Mouse (Mus musculus) midbrain, embryonic 13.5 days (tissue): ENCODE measurements at regions not wholly inside any gene's neighbourhood (a gene's known extent, or its start where the extent isn't known, plus 50 kb on each side); places are given as distances from the start of the nearest gene placed in this dataset.
A peak's percentile ranks its signal among the peaks of the same experiment; 100 is the strongest.
"Not testable (repeated sequence)": the region's sequence is repeated elsewhere in the genome, so short reads cannot be mapped to it uniquely, and the experiment has no call there.

Source experiments
- ATAC-seq: fragments of 200-750 bp; cut with Nextera tagmentation; 2 replicates; pipeline ENCODE4 v1.8.0; 2017; ENCODE audit warnings: mild to moderate bottlenecking, moderate TSS enrichment, moderate library complexity
- H3K27ac ChIP-seq: fragments of 300-500 bp; sonication (generic); 2 replicates; pipeline ENCODE4 v1.5.1; 2015; ENCODE audit warnings: inconsistent platforms, mild to moderate bottlenecking, moderate library complexity
- H3K27me3 ChIP-seq: fragments of 300-500 bp; sonication (generic); 2 replicates; pipeline ENCODE4 v1.6.1; 2015; ENCODE audit warnings: mild to moderate bottlenecking, inconsistent platforms
- H3K36me3 ChIP-seq: fragments of 300-500 bp; sonication (generic); 2 replicates; pipeline ENCODE4 v1.6.1; 2015; ENCODE audit warnings: mild to moderate bottlenecking, inconsistent platforms
- H3K4me1 ChIP-seq: fragments of 300-500 bp; sonication (generic); replicated peaks from 2 replicates; pipeline ENCODE4 v1.6.1; 2015; ENCODE audit warnings: inconsistent platforms
- H3K4me2 ChIP-seq: fragments of 300-500 bp; sonication (generic); replicated peaks from 2 replicates; pipeline ENCODE4 v1.6.1; 2015; ENCODE audit warnings: moderate library complexity, mild to moderate bottlenecking, inconsistent platforms
- H3K4me3 ChIP-seq: fragments of 300-500 bp; sonication (generic); replicated peaks from 2 replicates; pipeline ENCODE4 v1.5.1; 2015; ENCODE audit warnings: mild to moderate bottlenecking, inconsistent platforms
- H3K9ac ChIP-seq: fragments of 300-500 bp; sonication (generic); replicated peaks from 2 replicates; pipeline ENCODE4 v1.6.1; 2015; ENCODE audit warnings: mild to moderate bottlenecking, inconsistent platforms
- H3K9me3 ChIP-seq: fragments of 300-500 bp; sonication (generic); 2 replicates; pipeline ENCODE4 v1.6.1; 2016; ENCODE audit warnings: mild to moderate bottlenecking, inconsistent platforms
- WGBS: fragments of 180-500 bp; shearing (Covaris S2); methylation state at CpG from one replicate; pipeline ENCODE4 v1.1.7; 2015; 5-methylcytosine and 5-hydroxymethylcytosine counted together

DNA sequence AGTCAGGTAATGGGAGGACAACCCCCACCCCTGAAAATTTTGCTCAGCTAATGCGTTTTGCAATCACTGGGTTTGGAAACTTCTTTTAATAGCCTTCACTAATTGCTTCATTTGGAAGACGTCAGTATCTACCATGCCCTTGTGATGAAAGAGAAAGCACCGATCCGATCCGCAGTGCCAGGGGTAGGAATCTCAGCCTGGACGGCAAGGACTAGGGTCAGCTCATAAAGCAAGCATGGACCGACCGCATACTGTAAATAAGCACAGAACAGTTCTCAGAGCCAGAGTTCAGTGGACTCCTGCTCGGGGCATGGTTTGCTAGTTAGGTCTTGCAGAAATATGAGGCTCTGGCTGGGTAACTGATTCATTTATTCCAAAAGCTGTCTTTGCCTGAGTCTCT lies 213.0 kb upstream of the Sesn3 start:
- ATAC-seq = no peak
- WGBS = 89% methylated on average over 9 of the region's 9 CpGs
- H3K27me3 ChIP-seq = no peaks in the 10 kb centered on the region
- peaks cover 5% of the 10 kb centered on the region; the same call in 1 of the 2 replicates for H3K9me3 ChIP-seq
- H3K4me1 ChIP-seq = peaks cover 16% of the 10 kb centered on the region
- H3K9ac ChIP-seq = no peak overlapping the region
- no peak overlapping the region for H3K4me3 ChIP-seq
- no peak overlapping the region for H3K27ac ChIP-seq
- no peak overlapping the region for H3K4me2 ChIP-seq
- H3K36me3 ChIP-seq = no peaks in the 10 kb centered on the region

DNA sequence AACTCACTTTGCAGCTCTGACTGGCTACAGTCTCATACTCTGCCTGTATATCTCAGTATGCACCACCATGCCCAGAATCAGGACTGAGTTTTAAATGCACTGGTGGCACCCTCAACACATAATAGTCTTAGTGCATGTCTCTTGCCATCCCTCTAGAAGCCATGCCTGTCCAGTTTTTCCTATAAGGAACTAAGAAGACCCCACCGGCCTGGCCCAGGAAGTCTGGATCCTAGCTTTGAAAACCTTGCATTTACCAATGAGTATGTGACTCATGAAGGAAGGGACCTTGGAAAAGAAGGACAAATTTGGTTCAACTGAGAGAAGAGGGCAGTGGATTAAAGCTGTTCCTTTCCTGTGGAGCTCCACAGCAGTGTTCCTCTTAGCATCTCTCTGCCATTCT lies 212.2 kb upstream of the Sesn3 start:
- no peak overlapping the region for H3K9ac ChIP-seq
- H3K27me3 ChIP-seq = no peaks in the 10 kb centered on the region
- H3K9me3 ChIP-seq = peaks cover 5% of the 10 kb centered on the region; the same call in 1 of the 2 replicates
- 86% methylated on average over 1 of the region's 1 CpGs for WGBS
- no peak for ATAC-seq
- H3K27ac ChIP-seq = no peak overlapping the region
- peaks cover 16% of the 10 kb centered on the region for H3K4me1 ChIP-seq
- H3K4me3 ChIP-seq = no peak overlapping the region
- no peaks in the 10 kb centered on the region for H3K36me3 ChIP-seq
- H3K4me2 ChIP-seq = no peak overlapping the region

DNA sequence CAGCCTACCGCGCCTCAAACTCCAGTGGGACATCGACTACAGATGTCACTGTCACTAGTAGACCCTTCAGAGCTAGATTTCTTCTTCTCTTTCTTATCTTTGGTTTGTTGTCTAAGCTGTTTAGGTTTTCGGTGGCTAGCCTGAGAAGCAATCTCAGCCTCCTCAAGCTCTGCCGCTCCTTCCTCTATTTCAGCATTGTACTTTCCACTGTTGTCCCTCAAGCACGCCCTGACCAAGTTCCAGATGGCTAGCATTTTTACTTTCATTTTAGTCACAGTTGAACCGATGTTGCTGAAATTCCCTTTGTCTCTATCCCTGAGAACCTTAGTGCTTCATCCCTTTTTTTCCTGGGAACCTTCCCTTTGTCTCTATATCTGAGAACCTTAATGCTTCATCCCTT lies 208.1 kb upstream of the Sesn3 start:
- not testable (repeated sequence) for H3K9me3 ChIP-seq, ATAC-seq, H3K4me3 ChIP-seq, H3K27me3 ChIP-seq, H3K36me3 ChIP-seq, H3K4me2 ChIP-seq, H3K4me1 ChIP-seq, H3K27ac ChIP-seq, H3K9ac ChIP-seq
- 90% methylated on average over 7 of the region's 7 CpGs for WGBS

DNA sequence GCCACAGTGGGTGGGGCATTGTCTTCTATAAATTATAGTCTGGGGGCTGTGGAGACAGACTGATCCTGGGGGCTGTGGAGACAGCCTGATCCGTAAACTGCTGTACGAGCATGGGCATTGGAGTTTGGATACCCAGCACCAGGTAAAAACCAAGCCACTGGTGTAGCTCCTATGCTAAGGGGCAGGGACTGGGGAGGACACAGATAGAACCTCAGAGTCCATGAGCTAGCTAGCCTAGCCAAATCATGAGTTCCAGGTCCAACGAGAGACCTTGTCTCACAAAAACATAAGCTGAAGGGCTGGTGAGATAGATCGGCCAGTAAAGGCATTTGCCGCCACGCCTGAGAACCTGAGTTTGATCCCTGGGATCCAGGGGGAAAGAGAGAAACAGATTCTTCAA lies 205.8 kb upstream of the Sesn3 start:
- Histone ChIP-seq H3K27ac (no peak overlapping the region), H3K4me3 (no peak overlapping the region), H3K9me3 (peaks cover 5% of the 10 kb centered on the region; the same call in 1 of the 2 replicates), H3K27me3 (no peaks in the 10 kb centered on the region), H3K9ac (no peak overlapping the region), H3K36me3 (no peaks in the 10 kb centered on the region), H3K4me1 (no peaks in the 10 kb centered on the region), H3K4me2 (no peak overlapping the region)
- ATAC-seq = no peak
- WGBS = 96% methylated on average over 6 of the region's 6 CpGs

DNA sequence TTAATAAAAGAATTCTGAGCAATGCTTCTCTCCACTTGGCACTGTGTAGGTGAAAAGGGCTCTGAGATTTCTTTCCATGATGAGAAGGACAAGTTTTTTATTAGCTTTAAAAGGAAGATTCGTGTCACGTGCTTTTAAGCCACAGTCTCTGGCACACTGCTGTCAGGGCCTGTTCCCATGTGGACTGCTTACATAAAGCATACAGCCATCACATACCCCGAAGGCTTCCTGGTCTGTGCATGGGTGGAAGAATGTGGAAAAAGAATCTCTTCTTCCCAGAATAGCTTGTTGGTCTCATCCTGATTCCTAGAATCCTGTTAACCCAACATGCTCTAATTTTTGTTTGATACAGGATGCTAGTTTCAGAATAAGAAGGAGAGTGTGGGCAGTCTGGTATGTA lies 205.1 kb upstream of the Sesn3 start:
- ATAC-seq = no peak
- no peak overlapping the region for H3K4me3 ChIP-seq
- 91% methylated on average over 3 of the region's 3 CpGs for WGBS

DNA sequence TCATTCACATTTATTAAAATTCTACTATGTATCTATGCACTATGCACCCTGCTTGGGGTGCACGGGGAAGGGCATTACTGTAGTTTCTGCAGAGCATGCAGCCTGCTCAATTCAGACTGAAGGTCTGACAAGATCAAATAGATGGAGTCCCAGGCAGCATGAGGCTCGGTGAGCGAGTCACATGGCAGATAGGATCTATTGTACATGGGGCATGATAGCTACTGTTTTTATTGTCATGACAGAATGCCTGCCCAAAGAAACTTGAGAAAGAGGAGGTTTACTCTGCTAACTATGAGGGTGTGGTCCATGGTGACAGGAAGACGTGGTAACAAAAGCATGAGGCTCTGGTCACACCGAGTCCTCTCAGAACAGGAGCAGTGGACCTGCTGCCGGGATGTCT lies 203.1 kb upstream of the Sesn3 start:
- Histone ChIP-seq H3K36me3 (no peaks in the 10 kb centered on the region), H3K4me1 (no peaks in the 10 kb centered on the region; the same call in 1 of the 2 replicates), H3K27ac (no peak overlapping the region), H3K4me2 (no peak overlapping the region), H3K9me3 (no peaks in the 10 kb centered on the region), H3K4me3 (no peak overlapping the region), H3K9ac (no peak overlapping the region), H3K27me3 (no peaks in the 10 kb centered on the region)
- ATAC-seq = no peak
- WGBS = 82% methylated on average over 6 of the region's 6 CpGs

More for the DNA sequence above, 205.1 kb upstream of the Sesn3 start:
- peaks cover 5% of the 10 kb centered on the region; the same call in 1 of the 2 replicates for H3K9me3 ChIP-seq
- no peaks in the 10 kb centered on the region for H3K36me3 ChIP-seq
- H3K4me2 ChIP-seq = no peak overlapping the region
- H3K9ac ChIP-seq = no peak overlapping the region
- H3K27me3 ChIP-seq = no peaks in the 10 kb centered on the region
- no peaks in the 10 kb centered on the region for H3K4me1 ChIP-seq
- H3K27ac ChIP-seq = no peak overlapping the region

DNA sequence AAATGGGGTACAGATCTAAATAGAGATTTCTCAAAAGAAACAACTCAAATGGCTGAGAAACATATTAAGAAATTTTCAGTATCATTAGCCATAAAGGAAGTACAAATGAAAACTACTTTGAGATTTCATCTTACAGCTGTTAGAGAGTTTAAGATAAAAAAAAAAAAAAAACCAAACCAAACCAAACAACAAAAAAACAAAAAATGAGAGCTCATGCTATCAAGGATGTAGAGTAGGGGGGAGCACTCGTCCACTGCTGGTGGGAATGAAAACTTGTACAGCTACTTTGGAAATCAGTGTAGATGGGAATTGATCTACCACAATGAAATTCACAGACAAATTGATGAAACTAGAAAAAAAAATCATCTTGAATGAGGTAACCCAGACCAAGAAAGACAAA lies 201.9 kb upstream of the Sesn3 start:
- ATAC-seq = no peak
- 79% methylated on average over 1 of the region's 1 CpGs for WGBS
- H3K4me1 ChIP-seq = no peaks in the 10 kb centered on the region; the same call in 1 of the 2 replicates

DNA sequence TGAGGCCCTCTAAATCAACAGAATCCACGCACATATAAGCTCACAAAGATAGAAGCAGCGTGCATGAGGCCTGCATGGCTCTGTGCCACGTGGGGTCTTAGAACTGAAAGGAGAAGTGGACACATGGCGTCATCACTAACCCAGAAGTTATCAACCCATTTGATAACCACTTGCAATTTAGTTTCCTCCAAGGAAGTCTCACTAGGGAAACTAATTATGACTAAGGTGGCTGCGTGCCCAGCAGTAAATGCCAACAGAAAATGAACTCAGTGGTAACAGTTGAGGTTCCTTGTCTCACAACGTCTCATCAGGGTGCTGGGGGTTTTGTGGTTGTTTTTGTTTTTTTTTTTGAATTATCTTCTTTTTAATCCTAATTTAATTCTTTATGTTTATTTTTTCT lies 200.6 kb upstream of the Sesn3 start:
- H3K4me1 ChIP-seq = no peaks in the 10 kb centered on the region; the same call in 1 of the 2 replicates
- H3K4me3 ChIP-seq = no peak overlapping the region
- H3K36me3 ChIP-seq = no peaks in the 10 kb centered on the region
- no peak overlapping the region for H3K4me2 ChIP-seq
- no peaks in the 10 kb centered on the region for H3K9me3 ChIP-seq
- WGBS = 91% methylated on average over 6 of the region's 6 CpGs
- no peak for ATAC-seq
- no peak overlapping the region for H3K9ac ChIP-seq
- H3K27me3 ChIP-seq = no peaks in the 10 kb centered on the region
- H3K27ac ChIP-seq = no peak overlapping the region

More for the DNA sequence above, 201.9 kb upstream of the Sesn3 start:
- Histone ChIP-seq H3K9ac (no peak overlapping the region), H3K4me2 (no peak overlapping the region), H3K27me3 (no peaks in the 10 kb centered on the region), H3K27ac (no peak overlapping the region), H3K36me3 (no peaks in the 10 kb centered on the region), H3K9me3 (no peaks in the 10 kb centered on the region), H3K4me3 (no peak overlapping the region)

DNA sequence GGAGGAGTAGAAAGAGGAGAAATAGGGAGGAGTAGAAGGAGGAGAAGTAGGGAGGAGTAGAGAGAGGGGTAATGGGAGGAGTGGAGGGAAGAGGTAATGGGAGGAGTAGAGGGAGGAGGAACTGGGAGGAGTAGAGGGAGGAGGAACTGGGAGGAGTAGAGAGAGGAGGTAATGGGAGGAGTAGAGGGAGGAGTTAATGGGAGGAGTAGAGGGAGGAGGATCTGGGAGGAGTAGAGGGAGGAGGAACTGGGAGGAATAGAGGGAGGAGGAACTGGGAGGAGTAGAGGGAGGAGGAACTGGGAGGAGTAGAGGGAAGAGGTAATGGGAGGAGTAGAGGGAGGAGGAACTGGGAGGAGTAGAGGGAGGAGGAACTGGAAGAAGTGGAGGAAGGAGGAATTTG lies 200.0 kb upstream of the Sesn3 start:
- H3K9ac ChIP-seq, H3K4me1 ChIP-seq, H3K9me3 ChIP-seq, ATAC-seq, H3K36me3 ChIP-seq, H3K4me2 ChIP-seq, H3K27me3 ChIP-seq, H3K4me3 ChIP-seq, H3K27ac ChIP-seq: not testable (repeated sequence)

DNA sequence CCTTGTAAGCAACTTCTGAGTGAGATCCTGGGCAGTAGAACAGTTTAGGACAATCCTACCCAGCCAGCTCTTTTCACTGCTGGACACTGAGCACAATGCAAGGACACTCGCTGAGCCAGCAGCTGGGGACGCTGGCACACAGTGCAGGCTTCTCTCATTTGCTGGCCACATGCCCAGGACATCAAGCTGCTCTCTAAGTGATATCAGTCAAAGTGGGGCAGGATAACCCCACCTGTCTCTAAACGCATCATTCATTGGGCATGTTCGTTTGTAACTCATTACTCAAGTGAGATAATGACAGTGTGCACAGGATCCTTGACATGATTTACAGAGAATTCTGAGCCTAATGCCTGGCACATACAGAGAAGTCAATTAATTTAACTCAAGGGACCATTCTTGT lies 199.4 kb upstream of the Sesn3 start:
- 70% methylated on average over 4 of the region's 4 CpGs for WGBS
- Histone ChIP-seq H3K27ac (no peak overlapping the region), H3K27me3 (no peaks in the 10 kb centered on the region), H3K4me3 (no peak overlapping the region), H3K36me3 (no peaks in the 10 kb centered on the region), H3K9me3 (no peaks in the 10 kb centered on the region), H3K4me1 (no peaks in the 10 kb centered on the region; the same call in 1 of the 2 replicates), H3K9ac (no peak overlapping the region), H3K4me2 (no peak overlapping the region)
- ATAC-seq = peak; percentile 80

DNA sequence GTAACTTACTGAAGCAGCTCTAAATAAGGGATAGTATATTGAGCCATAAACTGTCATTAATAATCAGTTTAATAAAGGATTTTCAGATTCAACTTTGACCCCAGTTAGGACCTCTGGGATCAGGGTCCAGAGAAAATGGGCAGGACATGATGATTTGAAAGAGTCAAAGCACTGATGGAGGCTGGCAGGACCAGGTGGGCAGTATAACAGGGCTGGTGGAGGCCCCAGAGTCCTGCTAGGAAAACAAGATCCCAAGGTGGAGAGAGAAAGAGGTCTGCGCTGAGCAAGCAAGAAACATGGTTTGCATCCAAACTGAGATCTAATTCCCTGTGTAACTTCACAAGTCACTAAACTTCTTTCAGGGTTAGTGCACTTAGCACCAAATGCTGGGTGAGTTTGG lies 199.0 kb upstream of the Sesn3 start:
- Histone ChIP-seq H3K9ac (no peak overlapping the region), H3K27me3 (no peaks in the 10 kb centered on the region), H3K4me3 (no peak overlapping the region), H3K4me2 (no peak overlapping the region), H3K9me3 (no peaks in the 10 kb centered on the region), H3K27ac (no peak overlapping the region), H3K4me1 (no peaks in the 10 kb centered on the region; the same call in 1 of the 2 replicates), H3K36me3 (no peaks in the 10 kb centered on the region)
- ATAC-seq = no peak
- WGBS = 90% methylated on average over 1 of the region's 1 CpGs

DNA sequence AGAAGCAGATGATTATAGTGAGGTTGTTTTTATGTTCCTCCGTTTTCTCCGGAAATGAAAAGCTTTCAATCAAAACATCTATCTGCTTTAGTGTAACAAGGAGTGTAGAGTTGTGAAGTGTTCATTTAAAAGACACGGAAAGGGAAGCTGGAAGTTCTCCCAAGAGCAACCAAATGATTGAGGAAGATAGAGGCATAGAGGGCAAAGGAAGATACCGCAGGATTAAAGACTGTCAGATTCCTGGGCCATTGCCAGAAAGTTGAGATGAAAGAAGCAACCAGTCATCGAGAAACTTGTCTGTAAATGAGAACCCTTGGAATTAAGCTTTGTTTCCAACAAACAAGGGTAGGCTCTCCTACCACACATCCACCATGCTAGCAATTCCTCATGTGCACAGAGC lies 198.1 kb upstream of the Sesn3 start:
- no peak for ATAC-seq
- Histone ChIP-seq H3K4me3 (no peak overlapping the region), H3K27ac (no peak overlapping the region), H3K4me1 (no peaks in the 10 kb centered on the region; the same call in 1 of the 2 replicates), H3K4me2 (no peak overlapping the region), H3K27me3 (no peaks in the 10 kb centered on the region), H3K9ac (no peak overlapping the region), H3K36me3 (no peaks in the 10 kb centered on the region), H3K9me3 (no peaks in the 10 kb centered on the region)
- WGBS = 85% methylated on average over 5 of the region's 5 CpGs

DNA sequence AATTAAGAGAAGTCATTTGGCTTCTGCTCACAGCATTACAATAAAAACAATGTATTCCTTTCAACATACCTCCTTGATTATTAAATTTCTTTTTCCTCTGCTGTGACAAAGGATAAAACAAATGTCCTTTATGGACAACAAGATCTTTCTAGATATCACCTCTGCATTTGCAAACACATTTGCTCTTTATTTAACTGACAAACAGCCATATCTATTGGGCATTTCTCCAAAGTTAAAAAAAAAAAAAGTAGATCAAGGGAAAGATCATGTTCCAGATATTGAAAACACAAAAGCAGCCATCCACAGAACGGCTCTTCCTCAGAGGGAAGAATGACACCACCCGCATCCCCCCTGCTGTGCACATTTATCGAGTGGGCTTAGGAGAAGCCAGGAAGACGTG lies 193.7 kb upstream of the Sesn3 start:
- Histone ChIP-seq H3K27me3 (no peaks in the 10 kb centered on the region), H3K4me3 (no peak overlapping the region), H3K9me3 (no peaks in the 10 kb centered on the region), H3K36me3 (no peaks in the 10 kb centered on the region), H3K9ac (no peak overlapping the region), H3K27ac (no peak overlapping the region), H3K4me1 (no peaks in the 10 kb centered on the region), H3K4me2 (no peak overlapping the region)
- 27% methylated on average over 4 of the region's 4 CpGs for WGBS
- no peak for ATAC-seq
